Mouse (Mus musculus) ES-E14 (cell line): Measurements from ENCODE around the gene Nags. TPM values are rescaled to one million over a fixed set of nuclear protein-coding genes. Genes with fewer than 3 reads are reported as not detected.

Source experiments
- DNase-seq: peaks from one replicate; pipeline ENCODE4 v3.0.0-alpha.2; 2013; ENCODE audit warnings: low read depth, low spot score
- H3K27ac ChIP-seq: 2 replicates; pipeline ENCODE4 v1.5.1; 2012; ENCODE audit warnings: low read depth, mild to moderate bottlenecking, low read length, moderate library complexity, mixed read lengths; ENCODE audit not compliant: poor library complexity, insufficient read depth, severe bottlenecking
- H3K36me3 ChIP-seq: 2 replicates; pipeline ENCODE4 v1.6.1; 2012; ENCODE audit warnings: mild to moderate bottlenecking, low read length, moderate library complexity, mixed read lengths; ENCODE audit not compliant: control insufficient read depth, poor library complexity, insufficient read depth, severe bottlenecking
- H3K4me1 ChIP-seq, 2 experiments: fragments of 150-350 bp in 1 of 2; sonication (generic) in 1 of 2; 2 replicates each; pipeline ENCODE4 v1.6.1; 2012; ENCODE audit warnings: low read length in 2 of 2, mild to moderate bottlenecking in 1 of 2, mixed read lengths in 1 of 2; ENCODE audit not compliant: control insufficient read depth in 2 of 2, insufficient read depth in 2 of 2, poor library complexity in 1 of 2
- H3K4me3 ChIP-seq, 2 experiments: fragments of 150-350 bp in 1 of 2; sonication (generic) in 1 of 2; 2 replicates each; pipeline ENCODE4 v1.5.1; 2012; ENCODE audit warnings: low read length in 2 of 2, low read depth in 1 of 2, mild to moderate bottlenecking in 1 of 2, mixed read lengths in 1 of 2; ENCODE audit not compliant: insufficient read depth in 1 of 2, poor library complexity in 1 of 2, severe bottlenecking in 1 of 2
- H3K9ac ChIP-seq: 2 replicates; pipeline ENCODE4 v1.6.1; 2012; ENCODE audit warnings: low read depth, mild to moderate bottlenecking, low read length, mixed read lengths; ENCODE audit not compliant: poor library complexity, insufficient read depth, severe bottlenecking
- H3K9me3 ChIP-seq: fragments of 150-350 bp; sonication (generic); 2 replicates; pipeline ENCODE4 v1.6.1; 2012; ENCODE audit warnings: low read depth, mild to moderate bottlenecking, low read length; ENCODE audit not compliant: control insufficient read depth, insufficient read depth
- CHD2 ChIP-seq: IDR thresholded peaks from 2 replicates; pipeline ENCODE4 v1.6.1; 2014; ENCODE audit warnings: mild to moderate bottlenecking, low read depth, low read length, inconsistent platforms
- HCFC1 ChIP-seq: IDR thresholded peaks from 2 replicates; pipeline ENCODE4 v1.6.1; 2012; ENCODE audit warnings: low read length, inconsistent platforms, borderline replicate concordance; ENCODE audit not compliant: insufficient read depth
- MAFK ChIP-seq: IDR thresholded peaks from 2 replicates; pipeline ENCODE4 v1.6.1; 2014; ENCODE audit warnings: mild to moderate bottlenecking, low read depth, low read length, inconsistent platforms; ENCODE audit not compliant: insufficient read depth
- ZC3H11A ChIP-seq: IDR thresholded peaks from 2 replicates; pipeline ENCODE4 v1.6.1; 2012; ENCODE audit warnings: low read depth, mild to moderate bottlenecking, inconsistent platforms, low read length, borderline replicate concordance
- ZNF384 ChIP-seq: IDR thresholded peaks from 2 replicates; pipeline ENCODE4 v1.6.1; 2012; ENCODE audit warnings: low read depth, low read length, inconsistent platforms
- in situ Hi-C, 2 experiments: fragments of 600-800 bp; cut with MboI; formaldehyde crosslinking; loops; one replicate each; pipeline ENCODE4 v1.15.1; 2025; ENCODE audit warnings: low sequenced_read_pairs in 2 of 2, inconsistent platforms in 1 of 2; ENCODE audit not compliant: unreplicated experiment in 2 of 2
- total RNA-seq: library from RNA; depleted of rRNA; stranded (reverse); fragments of 300-350 nt; gene quantifications from 2 replicates; pipeline ENCODE4 v1.2.3, GENCODE M21; 2012

Nags gene
- total RNA-seq, 1 experiment: 0.45 TPM

- in situ Hi-C loops: no loop called here
- H3K4me3 ChIP-seq: no peak overlapping the region
- H3K27ac ChIP-seq: no peak overlapping the region
- no peaks in the 10 kb centered on the region; a peak in 1 of 4 replicates for H3K4me1 ChIP-seq
- no peak for DNase-seq
- H3K9ac ChIP-seq: no peak overlapping the region
- no peak for TF ChIP-seq HCFC1
- H3K36me3 ChIP-seq: peaks cover 19% of the 10 kb centered on the region
- no peaks in the 10 kb centered on the region for H3K9me3 ChIP-seq
Observed at GRCm38 (mm10) chr11:102159781-102160180, 14.5 kb downstream of the Nags start.

- H3K9me3 ChIP-seq: no peaks in the 10 kb centered on the region
- no peak for TF ChIP-seq HCFC1
- no peak for TF ChIP-seq CHD2
- no peak for TF ChIP-seq ZC3H11A
- TF ChIP-seq MAFK: no peak
- H3K27ac ChIP-seq: no peak overlapping the region
- no peak for DNase-seq
- no peaks in the 10 kb centered on the region for H3K4me1 ChIP-seq
- peaks cover 34% of the 10 kb centered on the region for H3K36me3 ChIP-seq
- no peak overlapping the region for H3K9ac ChIP-seq
- in situ Hi-C loops: no loop called here
- no peak overlapping the region for H3K4me3 ChIP-seq
Observed at GRCm38 (mm10) chr11:102165971-102166722, 20.8 kb downstream of the Nags start.

GRCm38 (mm10) chr11:102167539-102167938 lies 22.2 kb downstream of the Nags start:
- no peaks in the 10 kb centered on the region for H3K9me3 ChIP-seq
- no peak for TF ChIP-seq ZC3H11A
- TF ChIP-seq ZNF384: no peak
- TF ChIP-seq HCFC1: no peak
- no peak for TF ChIP-seq MAFK
- no peak for TF ChIP-seq CHD2
- peaks cover 32% of the 10 kb centered on the region for H3K36me3 ChIP-seq
- no peak overlapping the region for H3K4me3 ChIP-seq
- in situ Hi-C loops: no loop called here
- no peak overlapping the region for H3K27ac ChIP-seq
- no peak overlapping the region for H3K9ac ChIP-seq
- H3K4me1 ChIP-seq: no peaks in the 10 kb centered on the region
- no peak for DNase-seq

DNA sequence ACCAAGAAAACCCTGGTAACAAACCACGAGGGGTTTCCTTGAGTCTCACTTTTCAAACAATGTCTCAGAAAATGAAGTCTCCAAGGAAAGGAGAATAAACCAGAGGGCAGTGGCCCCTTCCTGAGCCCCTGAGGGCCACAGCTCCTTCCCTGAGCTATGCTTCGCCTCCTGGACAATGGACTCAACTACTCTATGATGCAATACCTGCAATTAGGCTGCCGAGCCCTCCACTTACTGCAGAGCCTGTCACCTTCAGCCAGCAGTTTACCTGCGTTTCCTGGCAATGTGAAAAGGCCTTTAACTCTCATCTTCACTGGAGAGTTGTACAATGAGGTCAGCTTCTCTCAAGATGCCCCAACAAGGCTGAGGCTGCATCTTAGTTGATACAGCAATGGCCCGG lies 23.4 kb downstream of the Nags start:
- Histone ChIP-seq H3K4me3 (no peak overlapping the region), H3K4me1 (no peaks in the 10 kb centered on the region), H3K9ac (no peak overlapping the region), H3K36me3 (peaks cover 25% of the 10 kb centered on the region), H3K9me3 (no peaks in the 10 kb centered on the region), H3K27ac (no peak overlapping the region)
- in situ Hi-C loops: no loop called here
- TF ChIP-seq ZC3H11A: no peak
- no peak for TF ChIP-seq MAFK
- TF ChIP-seq ZNF384: no peak
- TF ChIP-seq CHD2: no peak
- TF ChIP-seq HCFC1: no peak
- DNase-seq: no peak

GRCm38 (mm10) chr11:102179836-102180235 lies 34.5 kb downstream of the Nags start:
- Histone ChIP-seq H3K27ac (no peak overlapping the region), H3K4me3 (no peak overlapping the region), H3K36me3 (peaks cover 13% of the 10 kb centered on the region), H3K4me1 (no peaks in the 10 kb centered on the region), H3K9ac (no peak overlapping the region), H3K9me3 (no peaks in the 10 kb centered on the region)
- in situ Hi-C loops: no loop called here
- DNase-seq: no peak
- no peak for TF ChIP-seq ZNF384
